Mouse (Mus musculus) ES-Bruce4 (cell line): ENCODE data around the gene Nrm. TPM values are rescaled to one million over a fixed set of nuclear protein-coding genes. Genes with fewer than 3 reads are reported as not detected.
"Not testable (repeated sequence)": the region's sequence is repeated elsewhere in the genome, so short reads cannot be mapped to it uniquely, and the experiment has no call there.

Experiments used
- H3K27ac ChIP-seq: 2 replicates; pipeline ENCODE4 v1.5.1; 2012; ENCODE audit warnings: low read length, inconsistent platforms; ENCODE audit not compliant: insufficient read depth
- H3K27me3 ChIP-seq: 2 replicates; pipeline ENCODE4 v1.6.1; 2012; ENCODE audit warnings: mild to moderate bottlenecking, low read length, inconsistent platforms; ENCODE audit not compliant: control insufficient read depth, poor library complexity, insufficient read depth, severe bottlenecking
- H3K36me3 ChIP-seq: 2 replicates; pipeline ENCODE4 v1.6.1; 2012; ENCODE audit warnings: inconsistent platforms, mild to moderate bottlenecking, low read length, moderate library complexity; ENCODE audit not compliant: control insufficient read depth, poor library complexity, insufficient read depth, severe bottlenecking
- H3K4me1 ChIP-seq: one replicate; pipeline ENCODE4 v1.8.1; 2011; ENCODE audit warnings: low read length; ENCODE audit not compliant: control insufficient read depth, insufficient read depth
- H3K4me3 ChIP-seq: 2 replicates; pipeline ENCODE4 v1.5.1; 2011; ENCODE audit warnings: low read depth, mild to moderate bottlenecking, low read length
- H3K9ac ChIP-seq: 2 replicates; pipeline ENCODE4 v1.6.1; 2012; ENCODE audit warnings: low read depth, mild to moderate bottlenecking, inconsistent platforms; ENCODE audit not compliant: poor library complexity, severe bottlenecking
- H3K9me3 ChIP-seq: replicated peaks from 2 replicates; pipeline ENCODE4 v1.6.1; 2012; ENCODE audit warnings: mild to moderate bottlenecking, low read length, inconsistent platforms; ENCODE audit not compliant: control insufficient read depth, poor library complexity, insufficient read depth, severe bottlenecking
- CTCF ChIP-seq: IDR thresholded peaks from one replicate; pipeline ENCODE4 v1.8.1; 2011; ENCODE audit warnings: low read depth, low read length
- EP300 ChIP-seq: IDR thresholded peaks from 2 replicates; pipeline ENCODE4 v1.6.1; 2011; ENCODE audit warnings: low read depth, low read length; ENCODE audit not compliant: insufficient read depth
- POLR2A ChIP-seq: IDR thresholded peaks from one replicate; pipeline ENCODE4 v1.8.1; 2011; ENCODE audit warnings: low read length; ENCODE audit not compliant: insufficient read depth
- polyA plus RNA-seq: library from polyadenylated mRNA; stranded (reverse); fragments of >200 nt; gene quantifications from 2 replicates; pipeline ENCODE4 v1.2.4, GENCODE M21; 2011; ENCODE audit warnings: low read depth; ENCODE audit not compliant: missing spikeins, insufficient read depth, insufficient read length

The Nrm gene
- polyA plus RNA-seq, 1 experiment: 32.9 TPM

DNA sequence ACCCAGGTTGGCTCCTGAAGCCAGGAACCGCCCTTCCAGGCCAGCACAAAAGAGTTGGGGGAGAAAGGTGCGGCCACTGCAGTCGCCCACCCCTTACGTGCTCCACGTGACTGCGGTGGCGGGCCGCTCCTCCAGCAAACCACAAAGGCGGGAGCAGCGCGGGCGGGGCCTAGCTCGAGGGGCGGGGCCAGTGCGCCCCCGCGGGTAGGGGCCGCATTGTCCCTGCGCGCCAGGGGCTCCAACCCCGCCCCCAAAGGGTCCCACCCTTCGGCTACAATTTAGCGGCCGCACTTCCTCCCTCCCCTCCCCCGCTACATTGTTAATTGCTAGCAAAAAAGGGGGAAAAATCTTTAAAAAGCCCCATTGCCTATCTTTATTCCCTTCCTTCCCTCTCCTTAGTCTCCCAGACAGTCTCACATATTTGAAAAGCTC, 24.1 kb upstream of the Nrm start:
- Histone ChIP-seq H3K27ac (peak overlapping the region; percentile 92), H3K36me3 (peaks cover 35% of the 10 kb centered on the region), H3K27me3 (no peaks in the 10 kb centered on the region)

DNA sequence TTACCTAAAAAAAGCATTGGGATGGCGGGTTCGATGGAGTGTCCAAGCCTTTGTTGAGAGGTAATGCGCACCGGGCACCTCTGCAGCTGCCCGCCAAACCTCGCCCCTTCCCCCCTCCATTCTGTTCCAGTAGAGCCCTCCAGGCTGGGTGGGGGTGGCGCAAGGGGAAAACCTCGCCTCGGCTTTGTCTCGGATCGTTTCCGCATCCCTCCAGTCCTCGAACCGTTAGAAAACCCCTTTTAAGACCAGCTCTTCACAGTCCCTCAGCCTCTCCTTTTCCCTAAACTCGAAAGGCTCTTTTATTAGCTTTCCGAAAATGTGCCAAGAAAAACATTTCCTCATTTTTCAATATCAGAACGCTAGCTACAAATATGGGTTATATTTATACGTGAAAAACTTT, 23.6 kb upstream of the Nrm start:
- peak overlapping the region; percentile 92 for H3K27ac ChIP-seq
- peak overlapping the region; percentile 98 for H3K4me3 ChIP-seq
- no peaks in the 10 kb centered on the region for H3K4me1 ChIP-seq
- peak; percentile 69; the same call in 1 of the 2 replicates for TF ChIP-seq EP300
- TF ChIP-seq POLR2A: no peak
- H3K9me3 ChIP-seq: no peaks in the 10 kb centered on the region
- peak overlapping the region; percentile 64 for H3K9ac ChIP-seq
- no peaks in the 10 kb centered on the region for H3K27me3 ChIP-seq
- H3K36me3 ChIP-seq: peaks cover 35% of the 10 kb centered on the region

More for the DNA sequence above, 24.1 kb upstream of the Nrm start:
- Histone ChIP-seq H3K9ac (peak overlapping the region; percentile 64), H3K4me1 (no peaks in the 10 kb centered on the region), H3K9me3 (no peaks in the 10 kb centered on the region), H3K4me3 (peak overlapping the region; percentile 98)
- TF ChIP-seq POLR2A: no peak
- no peak for TF ChIP-seq CTCF
- peak; percentile 75; the same call in 1 of the 2 replicates for TF ChIP-seq EP300

DNA sequence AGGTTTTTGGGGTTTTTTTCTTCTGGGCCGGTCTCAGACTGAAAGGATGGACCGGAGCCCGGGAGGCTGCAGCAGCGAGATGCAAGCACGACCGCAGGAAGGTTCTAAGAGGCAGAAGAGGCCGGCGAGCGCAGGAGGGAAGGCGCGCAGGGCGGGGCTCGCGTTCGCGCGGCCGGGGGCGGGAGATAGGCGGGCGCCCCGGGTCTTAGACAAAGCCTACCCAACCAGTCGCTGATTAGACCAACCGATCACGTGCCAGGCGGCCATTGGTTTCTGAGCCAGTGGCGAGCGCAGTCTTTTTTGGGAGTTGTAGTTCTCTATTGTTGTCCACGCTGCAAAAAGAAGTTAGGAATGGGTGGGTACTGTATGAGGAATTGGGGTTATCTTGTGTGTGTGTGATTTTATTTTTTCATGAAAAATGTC, 23.0 kb upstream of the Nrm start, which contains the start of gene Tubb5:
Gene Tubb5, minus strand, starts transcription at position 185 of the 423 bp plus-strand sequence.
- H3K4me1 ChIP-seq: no peaks in the 10 kb centered on the region
- H3K27ac ChIP-seq: peak within 1 kb of the TSS; percentile 94
- no peaks in the 10 kb centered on the region for H3K27me3 ChIP-seq
- TF ChIP-seq CTCF (no peak), POLR2A (peak; percentile 93), EP300 (no peak)
- H3K36me3 ChIP-seq: peaks cover 35% of the 10 kb centered on the region
- no peaks in the 10 kb centered on the region for H3K9me3 ChIP-seq
- H3K9ac ChIP-seq: peak within 1 kb of the TSS; percentile 64
- H3K4me3 ChIP-seq: peak within 1 kb of the TSS; percentile 98

DNA sequence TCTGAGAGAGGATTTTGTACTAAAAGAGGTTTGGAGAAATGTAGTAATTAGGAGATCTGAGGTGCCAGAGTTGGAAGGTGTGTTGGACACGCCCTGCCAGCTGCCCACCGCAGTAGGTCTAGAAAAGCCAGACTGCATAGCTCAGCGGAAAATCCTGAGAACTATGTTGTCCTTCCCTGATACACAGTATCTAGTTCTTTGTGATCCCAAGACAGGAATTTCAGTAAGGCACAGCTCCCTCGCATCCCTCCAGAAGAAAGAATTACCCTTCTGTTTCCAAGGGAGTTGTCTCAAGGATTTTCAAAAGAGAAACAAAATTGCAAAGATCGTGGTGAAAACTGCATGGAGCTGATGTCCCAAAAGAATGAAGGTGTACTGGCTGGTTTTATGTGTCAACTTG, 22.5 kb upstream of the Nrm start:
- Histone ChIP-seq H3K36me3 (peaks cover 34% of the 10 kb centered on the region), H3K9me3 (no peaks in the 10 kb centered on the region), H3K4me1 (no peaks in the 10 kb centered on the region)

DNA sequence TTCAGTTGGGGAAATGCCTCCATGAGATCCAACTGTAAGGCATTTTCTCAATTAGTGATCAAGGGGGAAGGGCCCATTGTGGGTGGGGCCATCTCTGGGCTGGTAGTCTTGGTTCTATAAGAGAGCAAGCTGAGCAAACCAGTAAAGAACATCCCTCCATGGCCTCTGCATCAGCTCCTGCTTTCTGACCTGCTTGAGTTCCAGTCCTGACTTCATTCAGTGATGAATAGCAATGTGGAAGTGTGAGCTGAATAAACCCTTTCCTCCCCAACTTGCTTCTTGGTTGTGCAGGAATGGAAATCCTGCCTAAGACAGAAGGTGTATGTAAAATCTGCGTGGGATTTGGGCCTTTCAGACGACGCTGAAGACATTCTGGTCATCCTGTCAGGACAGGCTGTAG, 22.1 kb upstream of the Nrm start:
- Histone ChIP-seq H3K27ac (peak overlapping the region; percentile 94), H3K36me3 (peaks cover 31% of the 10 kb centered on the region), H3K9ac (peak overlapping the region; percentile 51), H3K4me3 (peak overlapping the region; percentile 26)
- not testable (repeated sequence) for H3K27me3 ChIP-seq, H3K4me1 ChIP-seq, H3K9me3 ChIP-seq
- peak; percentile 13 for TF ChIP-seq POLR2A

More for the DNA sequence above, 22.5 kb upstream of the Nrm start:
- H3K27me3 ChIP-seq: no peaks in the 10 kb centered on the region
- peak overlapping the region; percentile 85 for H3K27ac ChIP-seq
- H3K9ac ChIP-seq: peak overlapping the region; percentile 51
- TF ChIP-seq EP300: no peak
- no peak for TF ChIP-seq POLR2A
- no peak for TF ChIP-seq CTCF
- H3K4me3 ChIP-seq: peak overlapping the region; percentile 66

DNA sequence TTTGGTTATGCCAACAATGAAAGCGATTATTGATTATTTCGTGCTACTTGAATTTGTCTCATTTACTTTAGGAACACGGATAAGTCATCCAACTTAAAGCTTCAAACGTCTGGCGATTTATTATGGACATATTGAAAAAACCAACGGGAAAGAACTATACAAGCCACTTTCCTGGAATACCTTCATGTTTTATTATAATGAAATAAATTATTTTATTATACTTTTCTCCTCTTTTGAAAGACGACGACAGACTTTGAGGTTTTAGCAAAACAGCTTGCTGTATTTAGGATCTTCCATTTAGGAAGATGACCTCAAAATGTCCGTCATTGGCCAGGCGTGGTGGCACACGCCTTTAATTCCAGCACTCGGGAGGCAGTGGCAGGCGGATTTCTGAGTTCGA, 20.6 kb upstream of the Nrm start:
- TF ChIP-seq POLR2A (no peak), EP300 (no peak), CTCF (no peak)
- Histone ChIP-seq H3K9me3 (no peaks in the 10 kb centered on the region), H3K36me3 (peaks cover 30% of the 10 kb centered on the region), H3K9ac (peak overlapping the region; percentile 41; the same call in 1 of the 2 replicates), H3K27ac (peak overlapping the region; percentile 32; the same call in 1 of the 2 replicates), H3K4me3 (peak overlapping the region; percentile 62), H3K4me1 (no peaks in the 10 kb centered on the region), H3K27me3 (no peaks in the 10 kb centered on the region)
